In the genomic region with DNA sequence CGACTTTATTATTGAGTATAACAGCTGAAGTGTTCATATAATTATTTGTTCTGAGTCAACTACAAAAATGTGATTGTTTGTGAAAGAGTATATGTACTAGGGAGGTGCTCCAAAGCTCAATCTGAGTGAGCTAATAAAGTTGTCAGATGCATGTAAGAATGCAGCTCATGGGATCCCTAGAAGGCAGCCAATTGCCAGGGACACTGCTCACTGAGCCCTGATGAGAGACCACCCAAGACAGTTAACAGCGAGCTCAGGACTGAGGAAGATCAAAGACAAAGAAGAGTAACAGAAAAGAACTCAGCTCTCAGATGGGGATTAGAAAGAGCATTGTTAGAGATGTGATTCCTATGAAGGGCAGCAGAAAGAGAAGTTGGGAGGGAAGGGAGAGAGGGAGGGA, we compare ENCODE assay signal across 22 mouse cellular contexts.
DNase-seq lines count a peak whose midpoint lies in the region; ATAC-seq and TF ChIP-seq lines count a peak whose summit lies in the region.
"Had no signal": no experiment of that assay in that cellular context is flagged by ENCODE, and none has a peak within 500 bp of the region (broad histone marks: within the 10 kb centered on the region; RNA-seq: fewer than 3 reads in every experiment).

No protein-coding gene starts in this region.

- no peaks in the 10 kb centered on the region for H3K27me3 ChIP-seq in hindbrain, embryonic 10.5 days (ENCODE audit: insufficient read depth, poor library complexity, severe bottlenecking)
- no peaks in the 10 kb centered on the region for H3K27me3 ChIP-seq in hindbrain, postnatal 0 days (ENCODE audit: insufficient read depth, low read length)
- H3K27me3 ChIP-seq in midbrain, embryonic 12.5 days: no peaks in the 10 kb centered on the region
- H3K27me3 ChIP-seq: embryonic facial prominence, embryonic 12.5 days; hindbrain, embryonic 13.5 days; intestine, embryonic 15.5 days; liver, embryonic 12.5 days had no signal

- peaks cover 13% of the 10 kb centered on the region for H3K4me1 ChIP-seq in hindbrain, embryonic 10.5 days (replicated peaks)
- no peaks in the 10 kb centered on the region for H3K4me1 ChIP-seq in hindbrain, postnatal 0 days (ENCODE audit: insufficient read depth, low read length)
- peaks cover 8% of the 10 kb centered on the region; the same call in 1 of the 2 replicates for H3K4me1 ChIP-seq in midbrain, embryonic 12.5 days
- H3K4me1 ChIP-seq: embryonic facial prominence, embryonic 12.5 days; heart, embryonic 10.5 days; hindbrain, embryonic 13.5 days; intestine, embryonic 15.5 days; liver, embryonic 12.5 days had no signal

- TF ChIP-seq CTCF in hindbrain, postnatal 0 days (IDR thresholded peaks at IDR 0.05; ENCODE audit: low read depth): no peak

- DNase-seq in hindbrain, embryonic 10.5 days (ENCODE audit: low spot score): no peak
- no peak for DNase-seq in hindbrain, postnatal 0 days (ENCODE audit: low spot score)
- DNase-seq in embryo, embryonic 9.5 days (ENCODE audit: extremely low spot score): peak; percentile 20
- no peak for DNase-seq in thymus, postnatal 25 days
- no peak for DNase-seq in heart, adult 8-10 months (ENCODE audit: low spot score)
- DNase-seq: adrenal gland, postnatal 25 days; B cell, adult 2 months; cerebellum, adult 11-12 months; cerebellum, postnatal 14 days; gastrocnemius, postnatal 14 days; heart, postnatal 10 days; kidney, adult 9 months; kidney, postnatal 36 days; lung, adult 2 months; thymus, postnatal 36 days had no signal

- H3K27ac ChIP-seq in hindbrain, embryonic 10.5 days: peak overlapping the region; percentile 66; the same call in 1 of the 2 replicates
- H3K27ac ChIP-seq in hindbrain, postnatal 0 days: no peak overlapping the region
- H3K27ac ChIP-seq in midbrain, embryonic 12.5 days (replicated peaks): 0 out of 2 replicates have a peak overlapping the region, but pooled peaks have one; percentile 46
- H3K27ac ChIP-seq: embryonic facial prominence, embryonic 12.5 days; heart, embryonic 10.5 days; hindbrain, embryonic 13.5 days; intestine, embryonic 15.5 days; liver, embryonic 12.5 days had no signal

- H3K4me3 ChIP-seq in hindbrain, embryonic 10.5 days: no peak overlapping the region
- H3K4me3 ChIP-seq in hindbrain, postnatal 0 days (ENCODE audit: low read length): no peak overlapping the region
- no peak overlapping the region for H3K4me3 ChIP-seq in midbrain, embryonic 12.5 days
- H3K4me3 ChIP-seq: embryonic facial prominence, embryonic 12.5 days; heart, embryonic 10.5 days; hindbrain, embryonic 13.5 days; intestine, embryonic 15.5 days; liver, embryonic 12.5 days had no signal

- 41% methylated on average over 2 of the region's 2 CpGs for WGBS in hindbrain, embryonic 10.5 days
- 46% methylated on average over 2 of the region's 2 CpGs for WGBS in hindbrain, postnatal 0 days
- WGBS in midbrain, embryonic 12.5 days: 21% methylated on average over 2 of the region's 2 CpGs

- no peaks in the 10 kb centered on the region for H3K9me3 ChIP-seq in hindbrain, embryonic 10.5 days
- no peaks in the 10 kb centered on the region for H3K9me3 ChIP-seq in hindbrain, postnatal 0 days (ENCODE audit: low read length)
- H3K9me3 ChIP-seq in midbrain, embryonic 12.5 days: no peaks in the 10 kb centered on the region
- H3K9me3 ChIP-seq: embryonic facial prominence, embryonic 12.5 days; heart, embryonic 10.5 days; hindbrain, embryonic 13.5 days; intestine, embryonic 15.5 days; liver, embryonic 12.5 days had no signal

- no peak for ATAC-seq in hindbrain, postnatal 0 days
- ATAC-seq in midbrain, embryonic 12.5 days (ENCODE audit: low FRiP score, low read depth): peak; percentile 96
- ATAC-seq in megakaryocyte, adult 5-6 weeks (ENCODE audit: poor library complexity, severe bottlenecking): no peak
- ATAC-seq: intestine, embryonic 15.5 days; liver, embryonic 12.5 days had no signal

- H3K4me2 ChIP-seq in hindbrain, postnatal 0 days (ENCODE audit: low read depth, low read length): no peak overlapping the region
- no peak overlapping the region for H3K4me2 ChIP-seq in midbrain, embryonic 12.5 days (replicated peaks)
- H3K4me2 ChIP-seq: embryonic facial prominence, embryonic 12.5 days; hindbrain, embryonic 13.5 days; intestine, embryonic 15.5 days; liver, embryonic 12.5 days had no signal

- H3K9ac ChIP-seq in hindbrain, postnatal 0 days (replicated peaks; ENCODE audit: low read length): no peak overlapping the region
- no peak overlapping the region for H3K9ac ChIP-seq in midbrain, embryonic 12.5 days (replicated peaks)
- H3K9ac ChIP-seq: embryonic facial prominence, embryonic 12.5 days; hindbrain, embryonic 13.5 days; intestine, embryonic 15.5 days; liver, embryonic 12.5 days had no signal

- H3K36me3 ChIP-seq in hindbrain, embryonic 10.5 days: no peaks in the 10 kb centered on the region
- H3K36me3 ChIP-seq in hindbrain, postnatal 0 days (ENCODE audit: insufficient read depth, low read length): no peaks in the 10 kb centered on the region
- no peaks in the 10 kb centered on the region for H3K36me3 ChIP-seq in midbrain, embryonic 12.5 days
- H3K36me3 ChIP-seq: embryonic facial prominence, embryonic 12.5 days; heart, embryonic 10.5 days; hindbrain, embryonic 13.5 days; intestine, embryonic 15.5 days; liver, embryonic 12.5 days had no signal
